Mouse (Mus musculus) myocyte (in vitro differentiated cells): ENCODE data around the gene Foxc2. TPM values are rescaled to one million over a fixed set of nuclear protein-coding genes. Genes with fewer than 3 reads are reported as not detected.
A peak's percentile ranks its signal among the peaks of the same experiment; 100 is the strongest.

Experiments
- H3K27me3 ChIP-seq: one replicate; pipeline ENCODE4 v1.6.1; 2011; ENCODE audit not compliant: control insufficient read depth, insufficient read depth, insufficient read length
- H3K36me3 ChIP-seq: one replicate; pipeline ENCODE4 v1.6.1; 2011; ENCODE audit not compliant: control insufficient read depth, insufficient read depth
- H3K4me2 ChIP-seq: one replicate; pipeline ENCODE4 v1.6.1; 2011; ENCODE audit warnings: low read depth, control low read depth
- H3K4me3 ChIP-seq: one replicate; pipeline ENCODE4 v1.5.1; 2011; ENCODE audit warnings: mild to moderate bottlenecking, control low read depth, moderate library complexity
- H3K79me2 ChIP-seq: one replicate; pipeline ENCODE4 v1.6.1; 2011; ENCODE audit not compliant: control insufficient read depth, insufficient read depth
- H3ac ChIP-seq: one replicate; pipeline ENCODE4 v1.6.1; 2011; ENCODE audit not compliant: control insufficient read depth, insufficient read length
- CEBPB ChIP-seq: IDR thresholded peaks from 2 replicates; pipeline ENCODE4 v1.6.1; 2011; ENCODE audit warnings: mild to moderate bottlenecking, moderate library complexity; ENCODE audit not compliant: poor library complexity, insufficient read depth, severe bottlenecking
- E2F4 ChIP-seq: IDR thresholded peaks from one replicate; pipeline ENCODE4 v1.6.1; 2011; ENCODE audit warnings: mild to moderate bottlenecking, control low read depth, moderate library complexity; ENCODE audit not compliant: insufficient read depth
- MAX ChIP-seq: IDR thresholded peaks from one replicate; pipeline ENCODE4 v1.6.1; 2011; ENCODE audit warnings: low read depth, mild to moderate bottlenecking, control low read depth
- MYOD1 ChIP-seq, 3 experiments: IDR thresholded peaks; one replicate each; pipeline ENCODE4 v1.6.1; 2011; ENCODE audit warnings: control low read depth in 2 of 3, low read depth in 2 of 3, mild to moderate bottlenecking in 2 of 3, moderate library complexity in 1 of 3; ENCODE audit not compliant: insufficient read length in 2 of 3, control insufficient read depth in 1 of 3
- MYOG ChIP-seq, 3 experiments: IDR thresholded peaks; one replicate each; pipeline ENCODE4 v1.6.1; 2011; ENCODE audit warnings: control low read depth in 2 of 3, low read depth in 2 of 3, mild to moderate bottlenecking in 2 of 3; ENCODE audit not compliant: insufficient read length in 2 of 3, control insufficient read depth in 1 of 3, insufficient read depth in 1 of 3
- POLR2A ChIP-seq: IDR thresholded peaks from one replicate; pipeline ENCODE4 v1.6.1; 2011; ENCODE audit warnings: low read depth, mild to moderate bottlenecking, control low read depth, moderate library complexity; ENCODE audit not compliant: insufficient read length
- POLR2AphosphoS2 ChIP-seq: IDR thresholded peaks from one replicate; pipeline ENCODE4 v1.6.1; 2011; ENCODE audit warnings: low read depth, control low read depth; ENCODE audit not compliant: insufficient read length
- REST ChIP-seq: IDR thresholded peaks from one replicate; pipeline ENCODE4 v1.6.1; 2011; ENCODE audit warnings: mild to moderate bottlenecking, control low read depth, moderate library complexity; ENCODE audit not compliant: insufficient read depth, insufficient read length
- SRF ChIP-seq: IDR thresholded peaks from one replicate; pipeline ENCODE4 v1.6.1; 2011; ENCODE audit warnings: low read depth; ENCODE audit not compliant: control insufficient read depth, insufficient read length
- TCF12 ChIP-seq: IDR thresholded peaks from one replicate; pipeline ENCODE4 v1.6.1; 2011; ENCODE audit warnings: mild to moderate bottlenecking, control low read depth; ENCODE audit not compliant: poor library complexity, insufficient read depth, severe bottlenecking
- TCF3 ChIP-seq: IDR thresholded peaks from one replicate; pipeline ENCODE4 v1.6.1; 2011; ENCODE audit warnings: low read depth, control low read depth; ENCODE audit not compliant: insufficient read length
- USF1 ChIP-seq: IDR thresholded peaks from one replicate; pipeline ENCODE4 v1.6.1; 2011; ENCODE audit warnings: low read depth, mild to moderate bottlenecking, control low read depth, moderate library complexity
- polyA plus RNA-seq: library from polyadenylated mRNA; unstranded; fragments of >200 nt; fragmentation: generic; extraction: Trizol; gene quantifications from one replicate; pipeline ENCODE4 v1.2.1, GENCODE M21; 2012; ENCODE audit warnings: missing spikeins

Foxc2 gene
- 7.3 TPM for polyA plus RNA-seq

DNA sequence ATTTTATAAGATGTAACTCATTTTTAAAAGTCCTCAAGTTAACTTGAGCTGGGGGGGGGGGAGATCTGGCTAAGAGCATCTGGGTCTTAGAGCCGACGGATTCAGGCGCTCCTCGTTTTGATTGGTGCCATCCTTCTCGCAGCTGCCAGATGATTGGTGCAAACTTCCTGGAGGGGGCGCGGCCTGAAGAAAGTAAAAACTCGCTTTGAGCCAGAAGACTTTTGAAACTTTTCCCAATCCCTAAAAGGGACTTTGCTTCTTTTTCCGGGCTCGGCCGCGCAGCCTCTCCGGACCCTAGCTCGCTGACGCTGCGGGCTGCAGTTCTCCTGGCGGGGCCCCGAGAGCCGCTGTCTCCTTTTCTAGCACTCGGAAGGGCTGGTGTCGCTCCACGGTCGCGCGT is at the start of gene Foxc2:
Gene Foxc2 (plus strand): TSS at position 224 of the 400 bp plus-strand sequence.
- peak within 1 kb of the TSS; percentile 78 for H3ac ChIP-seq
- H3K4me2 ChIP-seq: peak within 1 kb of the TSS; percentile 98
- TF ChIP-seq POLR2A: peak; percentile 60
- TF ChIP-seq REST: no peak
- peak; percentile 46 for TF ChIP-seq POLR2AphosphoS2
- H3K4me3 ChIP-seq: peak within 1 kb of the TSS; percentile 82
- no peaks in the 10 kb centered on the region for H3K36me3 ChIP-seq
- H3K79me2 ChIP-seq: peaks cover 34% of the 10 kb centered on the region
- no peaks in the 10 kb centered on the region for H3K27me3 ChIP-seq

GRCm38 (mm10) chr8:121071454-121071853 is 44.5 kb upstream of the Foxc2 start:
- H3K27me3 ChIP-seq: peaks cover 81% of the 10 kb centered on the region
- no peaks in the 10 kb centered on the region for H3K36me3 ChIP-seq
- TF ChIP-seq MAX (no peak), POLR2A (no peak), MYOD1 (IDR thresholded peaks at IDR 0.05; ENCODE audit: control insufficient read depth in 1 of 3, insufficient read length in 2 of 3, low read depth in 2 of 3) (peak in 1 of 3 experiments; percentile 50)
- H3K4me3 ChIP-seq: no peak overlapping the region
- no peak overlapping the region for H3K4me2 ChIP-seq
- no peaks in the 10 kb centered on the region for H3K79me2 ChIP-seq
- H3ac ChIP-seq: no peak overlapping the region

- Histone ChIP-seq H3K4me2 (no peak overlapping the region), H3K36me3 (no peaks in the 10 kb centered on the region), H3K79me2 (no peaks in the 10 kb centered on the region), H3K4me3 (no peak overlapping the region), H3K27me3 (peaks cover 91% of the 10 kb centered on the region), H3ac (no peak overlapping the region)
- no peak for TF ChIP-seq REST
- TF ChIP-seq CEBPB: no peak
- no peak for TF ChIP-seq USF1
- no peak for TF ChIP-seq SRF
- TF ChIP-seq MYOD1 (IDR thresholded peaks at IDR 0.05; ENCODE audit: control insufficient read depth in 1 of 3, insufficient read length in 2 of 3, low read depth in 2 of 3): no peak
- no peak for TF ChIP-seq E2F4
- no peak for TF ChIP-seq POLR2AphosphoS2
Measured at GRCm38 (mm10) chr8:121072406-121073130, 43.4 kb upstream of the Foxc2 start.

DNA sequence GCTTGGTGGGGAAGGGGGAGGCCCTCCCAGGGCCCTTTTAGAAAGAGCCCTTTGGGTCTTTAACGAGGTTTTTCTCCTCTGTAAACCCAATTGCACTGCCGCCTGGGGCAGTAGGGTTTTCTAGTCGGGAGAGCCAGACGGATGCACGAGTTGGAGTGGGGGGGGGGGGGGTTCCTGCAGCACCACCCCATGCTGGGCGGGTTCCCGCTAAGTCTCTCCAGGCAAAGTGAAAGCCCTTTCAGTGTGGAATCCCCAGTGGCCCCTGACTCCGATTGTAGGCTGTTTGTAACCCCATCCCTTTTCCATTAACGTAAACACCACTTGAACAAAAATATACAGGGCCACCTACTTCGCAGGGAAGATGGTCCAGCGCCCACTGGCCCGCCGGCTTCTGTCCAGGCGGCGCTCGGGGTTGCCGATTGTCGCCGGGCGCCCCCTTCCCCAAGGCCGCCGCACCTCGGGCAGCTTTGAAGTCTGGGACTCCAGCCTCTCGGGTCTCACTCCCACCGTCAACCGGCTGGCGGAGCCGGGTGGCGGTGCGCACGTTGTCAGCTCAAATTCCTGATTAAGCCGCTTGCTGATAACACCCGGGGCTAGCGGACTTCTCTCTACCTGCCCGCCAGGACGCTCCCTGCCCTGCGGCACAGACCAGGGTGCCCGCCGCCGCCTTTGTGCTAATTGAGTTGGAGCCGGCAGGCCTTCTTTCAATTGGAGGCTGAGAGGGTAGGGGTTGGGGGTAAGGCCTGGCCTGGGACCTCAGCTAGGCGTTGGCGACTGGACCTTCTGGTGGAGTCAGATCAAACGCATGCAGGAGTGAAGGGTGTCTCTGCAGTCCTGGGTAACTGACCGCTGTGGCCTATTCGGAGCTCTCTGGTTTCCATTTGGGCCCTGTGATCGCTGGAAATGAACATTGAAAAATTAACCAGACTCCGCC is 42.5 kb upstream of the Foxc2 start:
- no peak overlapping the region for H3K4me2 ChIP-seq
- H3K36me3 ChIP-seq: no peaks in the 10 kb centered on the region
- H3ac ChIP-seq: no peak overlapping the region
- no peaks in the 10 kb centered on the region for H3K79me2 ChIP-seq
- H3K27me3 ChIP-seq: peaks cover 95% of the 10 kb centered on the region
- TF ChIP-seq CEBPB: no peak
- TF ChIP-seq POLR2AphosphoS2: no peak
- no peak for TF ChIP-seq MYOG (IDR thresholded peaks at IDR 0.05; ENCODE audit: control insufficient read depth in 1 of 3, insufficient read depth in 1 of 3, insufficient read length in 2 of 3, low read depth in 2 of 3)
- TF ChIP-seq REST: no peak
- no peak for TF ChIP-seq TCF12
- TF ChIP-seq POLR2A: no peak
- no peak for TF ChIP-seq TCF3
- TF ChIP-seq MAX: no peak
- TF ChIP-seq USF1: no peak
- no peak overlapping the region for H3K4me3 ChIP-seq

- no peaks in the 10 kb centered on the region for H3K79me2 ChIP-seq
- H3K36me3 ChIP-seq: no peaks in the 10 kb centered on the region
- no peak overlapping the region for H3K4me2 ChIP-seq
- H3ac ChIP-seq: no peak overlapping the region
- no peak overlapping the region for H3K4me3 ChIP-seq
- peaks cover 91% of the 10 kb centered on the region for H3K27me3 ChIP-seq
- TF ChIP-seq POLR2A: no peak
- TF ChIP-seq TCF12: no peak
- TF ChIP-seq MYOG (IDR thresholded peaks at IDR 0.05; ENCODE audit: control insufficient read depth in 1 of 3, insufficient read depth in 1 of 3, insufficient read length in 2 of 3, low read depth in 2 of 3): no peak
- no peak for TF ChIP-seq USF1
- no peak for TF ChIP-seq CEBPB
- no peak for TF ChIP-seq MAX
- no peak for TF ChIP-seq REST
- TF ChIP-seq E2F4: no peak
- TF ChIP-seq SRF: no peak
- TF ChIP-seq MYOD1 (IDR thresholded peaks at IDR 0.05; ENCODE audit: control insufficient read depth in 1 of 3, insufficient read length in 2 of 3, low read depth in 2 of 3): no peak
- no peak for TF ChIP-seq TCF3
Measured at GRCm38 (mm10) chr8:121074108-121074847, 41.7 kb upstream of the Foxc2 start.
